Mouse (Mus musculus) induced T-regulatory cell, adult 2 months (primary cell): ENCODE measurements around the gene Ube2h.

Experiments used
- DNase-seq: peaks from one replicate; pipeline ENCODE4 v3.0.0-alpha.2; 2012; ENCODE audit warnings: low read depth

The Ube2h gene

DNA sequence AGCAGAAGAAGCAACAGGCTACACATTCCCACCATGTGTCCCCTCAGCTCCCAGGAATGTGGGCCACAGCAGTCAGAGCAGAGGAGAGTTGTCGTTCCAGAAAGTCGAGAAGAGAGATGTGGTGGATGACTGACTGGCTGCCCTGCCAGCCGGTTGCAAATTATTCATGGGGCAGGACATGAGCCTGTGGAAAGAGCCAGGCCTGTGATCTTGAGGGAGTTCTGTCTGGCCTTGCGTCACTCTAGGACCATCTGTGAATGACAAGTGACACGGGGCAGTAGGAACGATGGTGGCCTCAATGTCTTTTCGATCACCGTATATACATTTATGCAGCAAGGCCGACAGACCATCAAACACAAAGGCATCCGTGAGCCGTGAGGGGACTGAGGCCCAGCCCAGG lies 108.7 kb downstream of the Ube2h start:
- no peak for DNase-seq

DNA sequence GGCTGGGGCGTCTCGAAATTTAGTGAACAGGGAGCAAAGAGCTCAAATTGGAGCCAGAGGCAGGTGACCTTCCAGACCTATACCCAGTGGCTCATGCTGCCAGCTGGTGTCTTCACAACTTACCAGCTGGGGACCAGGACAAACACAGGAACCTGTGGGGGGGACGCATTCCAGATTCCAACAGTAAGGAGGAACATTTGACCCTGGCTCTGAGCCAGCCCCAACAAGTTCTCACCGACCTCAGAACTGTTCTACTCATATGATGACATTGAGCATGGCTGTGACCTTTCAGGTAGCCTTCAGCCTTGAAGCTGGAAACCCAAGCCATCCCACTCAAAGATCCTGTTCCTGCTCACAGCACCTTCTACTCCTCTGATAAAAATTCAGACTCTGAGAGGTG lies 120.7 kb downstream of the Ube2h start:
- no peak for DNase-seq

DNA sequence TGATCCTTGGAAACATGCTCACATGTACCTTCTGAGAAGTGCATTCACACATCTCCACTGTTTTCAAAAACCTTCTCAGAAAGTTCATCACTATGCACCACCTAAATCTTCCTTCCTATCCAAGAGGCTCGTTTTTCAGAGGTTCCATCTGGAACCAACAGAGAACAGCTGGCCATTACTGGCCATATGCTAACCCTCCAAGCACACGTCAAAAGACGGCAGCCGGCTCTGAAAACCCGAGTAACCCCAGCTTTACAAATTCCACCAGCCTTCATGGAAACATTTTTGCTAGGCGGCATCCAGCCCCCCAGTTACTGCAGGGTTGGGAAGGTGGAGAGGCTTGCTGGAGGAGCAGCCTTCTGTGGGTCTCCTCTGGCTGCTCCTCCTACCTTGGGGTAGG lies 122.3 kb downstream of the Ube2h start:
- DNase-seq, result no peak

DNA sequence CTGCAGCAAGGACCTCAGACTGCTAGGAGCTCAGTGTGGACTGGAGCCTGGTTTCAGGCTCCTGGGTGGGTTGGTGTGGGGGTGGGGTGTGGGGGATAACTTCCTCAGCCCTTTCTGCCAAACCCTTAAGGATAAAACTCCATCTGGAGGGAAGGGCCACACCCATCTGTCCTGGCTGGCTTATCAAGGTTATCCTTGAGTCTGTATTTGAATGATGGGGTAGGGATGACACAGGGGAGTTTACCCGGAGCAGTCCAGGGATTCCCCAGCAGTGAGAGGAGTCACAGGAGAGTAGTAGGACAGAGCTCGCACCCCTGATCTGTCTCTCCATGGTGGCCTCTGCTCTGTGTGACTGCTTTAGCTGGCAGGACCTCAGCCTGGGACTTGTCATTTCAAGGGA lies 124.0 kb downstream of the Ube2h start:
- DNase-seq, result no peak

DNA sequence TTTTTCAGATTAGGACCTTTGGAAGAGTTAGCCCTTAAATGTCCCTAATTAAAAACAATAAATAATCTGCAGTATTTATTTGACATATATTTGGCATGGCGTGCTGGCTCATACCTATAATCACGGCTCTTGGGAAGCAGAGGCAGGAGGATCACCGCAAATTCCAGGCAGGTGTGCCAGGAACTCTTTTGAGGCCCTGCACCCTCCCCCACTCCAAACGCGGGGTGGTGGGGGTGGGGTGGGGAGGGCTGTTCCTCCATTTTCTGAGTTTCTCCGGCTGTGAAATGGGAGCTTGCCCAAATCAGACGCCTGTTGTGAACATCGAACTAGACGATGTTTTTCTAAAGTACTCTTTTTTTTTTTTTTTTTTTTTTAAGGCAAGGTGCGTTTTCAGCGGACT lies 125.3 kb downstream of the Ube2h start:
- DNase-seq, result no peak

DNA sequence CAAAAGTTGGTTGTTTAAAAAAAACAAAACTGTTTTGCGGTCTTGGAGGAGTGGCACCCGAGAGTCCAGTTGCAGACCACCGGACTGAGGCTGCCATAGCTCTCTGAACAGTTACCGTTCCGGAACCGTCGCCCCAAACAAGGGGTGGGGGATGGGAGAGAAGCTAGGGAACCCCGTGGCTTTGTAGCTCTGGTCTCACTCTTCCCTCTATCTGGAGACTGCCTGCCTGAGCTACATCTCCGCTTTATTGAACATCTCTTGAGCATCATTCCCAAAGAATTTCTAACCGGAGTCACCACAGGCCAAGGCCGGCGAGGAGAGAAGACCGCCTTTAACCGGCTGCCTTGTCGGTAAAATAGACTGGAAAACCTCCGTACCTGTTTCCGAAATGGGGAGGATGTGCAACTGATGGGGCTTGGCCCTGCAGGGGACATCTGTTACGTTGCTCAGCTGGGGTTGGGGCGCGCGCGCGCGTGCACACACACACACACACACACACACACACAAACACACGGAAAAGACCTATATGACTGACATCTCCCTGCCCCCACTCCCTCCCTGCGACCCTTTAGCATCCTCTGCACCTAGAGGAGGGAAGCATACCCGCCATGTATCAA lies 126.2 kb downstream of the Ube2h start:
- DNase-seq, result peak; percentile 46

DNA sequence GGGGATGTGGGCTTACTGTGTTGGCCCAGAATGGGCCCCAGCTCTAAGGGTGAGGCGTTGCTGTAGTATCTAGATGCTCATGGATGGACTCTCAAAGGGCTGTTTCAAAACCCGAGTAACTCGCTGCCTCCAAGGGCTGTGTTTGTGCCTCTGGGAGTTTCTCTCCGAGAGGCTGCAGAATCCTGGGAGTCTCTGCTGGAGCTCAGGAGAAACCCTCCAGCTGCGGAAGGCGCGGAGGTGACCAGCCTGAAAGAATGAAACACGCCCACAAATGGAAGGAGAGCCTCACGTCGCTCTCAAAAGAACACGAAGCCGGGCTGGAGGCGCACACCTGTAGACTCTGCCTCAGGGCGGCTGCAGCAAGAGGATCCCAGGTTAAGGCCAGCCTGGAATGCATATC lies 127.0 kb downstream of the Ube2h start:
- DNase-seq, result peak; percentile 58

DNA sequence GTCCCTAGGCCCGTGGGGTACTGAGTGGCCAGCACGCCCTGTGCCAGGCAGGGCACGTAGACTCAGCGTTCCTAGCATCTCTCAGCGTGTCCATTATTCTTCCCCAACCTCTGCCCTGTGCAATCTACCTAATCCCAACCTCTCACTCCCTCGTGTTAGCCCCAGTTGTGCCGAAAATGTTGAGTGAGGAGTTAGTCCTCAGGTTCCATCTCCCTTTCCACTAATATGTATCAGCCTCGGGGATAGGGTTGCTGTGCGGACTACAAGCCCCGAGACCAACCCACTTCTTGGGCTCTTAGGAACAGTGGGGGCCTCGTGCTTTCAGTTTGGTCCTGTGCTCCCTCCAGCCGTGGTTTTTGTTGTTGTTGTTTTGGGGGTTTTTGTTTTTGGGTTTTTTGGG lies 127.8 kb downstream of the Ube2h start:
- peak; percentile 56 for DNase-seq

DNA sequence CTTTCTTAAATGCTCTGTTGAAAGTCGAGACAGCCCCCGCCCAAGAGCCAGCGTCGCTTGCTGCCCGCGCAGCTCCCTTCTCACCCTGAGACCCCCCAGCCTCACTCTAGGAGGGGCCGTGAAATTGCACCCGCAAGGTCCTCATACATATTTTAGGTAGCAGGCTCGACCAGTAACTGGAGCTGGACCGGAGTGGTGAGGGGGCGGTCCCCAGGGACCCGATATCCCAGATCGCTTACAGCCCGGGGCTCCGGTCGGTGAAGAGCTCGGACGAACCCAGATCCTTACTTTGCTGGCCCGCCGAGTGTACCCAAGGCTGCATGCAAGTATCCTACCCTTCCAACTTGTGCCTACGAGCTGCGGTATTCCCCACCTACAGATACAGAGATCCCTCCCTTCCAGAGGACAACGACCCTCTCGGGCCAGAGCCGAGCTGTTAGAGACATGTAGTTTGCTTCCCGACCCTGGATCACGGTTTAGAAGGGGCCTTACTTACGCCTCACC lies 128.4 kb downstream of the Ube2h start:
- DNase-seq, result peak; percentile 41

DNA sequence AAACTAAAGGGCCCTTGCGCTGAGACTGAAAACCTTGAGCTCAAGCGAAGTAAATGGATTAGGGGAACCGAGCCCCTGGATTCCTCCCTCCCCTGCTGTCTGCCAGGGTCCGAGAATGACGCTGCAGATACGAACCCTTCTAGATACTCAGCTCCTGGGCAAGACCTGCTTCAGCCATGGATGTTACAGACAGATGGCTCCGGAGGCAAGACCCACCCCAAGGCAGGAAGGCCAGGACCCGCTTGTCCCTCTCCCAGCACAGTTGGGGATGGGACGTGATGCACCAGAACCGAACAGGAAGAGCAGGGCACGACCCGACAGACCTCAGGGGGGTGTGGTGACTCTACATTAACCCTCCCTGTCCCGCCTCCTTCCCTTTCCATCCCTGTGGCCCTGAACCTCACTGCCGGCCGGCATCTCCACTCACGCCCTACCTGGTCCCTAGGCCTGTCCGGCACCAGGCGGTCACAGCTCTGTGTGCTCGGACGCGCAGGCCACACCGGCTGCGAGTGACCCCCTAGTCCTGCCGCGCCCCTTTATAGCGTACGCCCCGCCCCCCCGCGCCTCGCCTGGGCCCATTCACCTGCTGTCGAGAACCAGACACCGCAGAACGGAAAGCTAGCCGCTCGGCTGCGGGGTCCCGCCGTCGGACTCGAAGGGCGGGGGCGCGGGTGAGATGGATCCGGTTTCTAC lies 129.0 kb downstream of the Ube2h start:
- DNase-seq, result peak; percentile 66

DNA sequence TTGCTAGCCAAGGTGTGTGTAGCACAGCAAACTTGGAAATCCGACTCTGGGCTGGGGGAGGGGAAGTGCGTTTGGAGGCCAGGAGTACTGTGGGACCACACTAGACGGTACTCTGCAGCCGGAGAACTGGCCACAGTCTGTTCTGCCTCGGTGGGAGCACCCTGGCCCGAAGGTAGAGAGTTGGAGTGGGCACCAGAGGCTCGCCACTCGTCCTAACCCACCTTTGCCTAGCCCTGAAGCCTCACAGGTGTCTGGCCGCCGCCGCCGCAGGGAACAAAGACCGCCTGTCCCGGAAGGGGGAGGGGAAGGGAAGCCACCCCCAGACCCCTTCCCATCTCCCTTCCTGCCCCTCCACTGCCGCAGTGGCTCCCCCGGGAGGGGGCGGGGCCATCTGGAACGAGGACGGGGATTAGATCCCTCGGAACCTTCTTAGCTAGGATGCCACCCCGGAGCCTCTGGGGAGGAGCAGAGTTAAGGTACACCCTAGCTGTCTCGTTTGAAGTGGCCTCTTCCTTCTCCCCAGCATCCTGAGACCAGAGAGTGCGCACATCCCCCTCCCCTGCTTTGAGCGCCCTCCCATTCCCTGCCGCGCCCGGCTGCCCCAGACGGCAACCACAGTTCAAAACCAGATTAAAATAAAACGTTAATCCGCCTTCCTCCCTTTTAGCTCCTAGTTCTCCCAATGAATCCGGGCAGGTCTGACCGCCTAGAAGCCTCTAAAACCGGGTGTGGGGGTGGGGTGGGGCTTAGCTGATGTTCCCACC lies 129.7 kb downstream of the Ube2h start:
- peak; percentile 63 for DNase-seq

DNA sequence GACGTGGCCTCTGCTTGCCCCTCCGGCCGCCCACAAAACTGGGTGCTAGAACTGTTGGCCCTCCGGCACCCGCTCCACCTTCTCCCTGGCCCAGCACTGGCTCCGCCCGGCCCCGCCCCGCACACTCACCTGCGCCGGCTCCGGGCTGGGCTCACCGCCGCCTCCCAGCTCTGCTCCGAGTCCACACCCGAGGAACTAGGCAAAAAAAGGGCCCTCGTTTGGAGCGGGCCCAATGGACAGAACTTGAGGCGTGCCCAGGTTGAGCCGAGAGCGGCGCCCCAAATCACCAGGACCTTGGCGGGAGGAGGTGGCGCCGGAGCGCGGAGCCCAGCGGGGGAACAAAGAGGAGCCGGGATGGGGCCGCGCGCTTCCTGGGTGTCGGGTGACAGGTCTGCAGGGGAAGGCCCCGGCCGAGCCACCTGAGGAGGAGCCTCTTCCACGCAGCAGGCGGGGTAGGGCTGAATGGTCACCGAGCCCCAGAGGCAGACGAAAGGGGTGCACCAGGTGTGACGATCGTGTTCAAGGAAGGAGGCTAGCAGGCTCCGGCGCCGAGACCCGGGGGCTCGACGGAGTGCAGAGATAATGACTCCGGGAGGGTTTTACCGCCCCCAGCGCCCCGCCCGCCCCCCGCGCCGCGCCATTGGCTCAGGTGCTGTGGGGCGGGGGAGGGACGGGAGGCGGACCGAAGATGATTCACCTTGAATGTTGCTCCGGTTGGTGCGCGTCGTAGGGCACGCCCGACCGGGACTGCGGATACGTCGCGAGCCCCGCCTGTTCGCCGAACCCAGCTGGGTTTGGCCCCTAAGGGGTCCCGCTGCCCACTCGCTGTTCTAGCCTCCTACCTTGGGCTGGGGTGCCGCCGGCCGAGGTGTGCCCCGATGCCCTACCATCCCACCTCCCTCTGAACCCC lies 130.5 kb downstream of the Ube2h start:
- peak; percentile 91 for DNase-seq

DNA sequence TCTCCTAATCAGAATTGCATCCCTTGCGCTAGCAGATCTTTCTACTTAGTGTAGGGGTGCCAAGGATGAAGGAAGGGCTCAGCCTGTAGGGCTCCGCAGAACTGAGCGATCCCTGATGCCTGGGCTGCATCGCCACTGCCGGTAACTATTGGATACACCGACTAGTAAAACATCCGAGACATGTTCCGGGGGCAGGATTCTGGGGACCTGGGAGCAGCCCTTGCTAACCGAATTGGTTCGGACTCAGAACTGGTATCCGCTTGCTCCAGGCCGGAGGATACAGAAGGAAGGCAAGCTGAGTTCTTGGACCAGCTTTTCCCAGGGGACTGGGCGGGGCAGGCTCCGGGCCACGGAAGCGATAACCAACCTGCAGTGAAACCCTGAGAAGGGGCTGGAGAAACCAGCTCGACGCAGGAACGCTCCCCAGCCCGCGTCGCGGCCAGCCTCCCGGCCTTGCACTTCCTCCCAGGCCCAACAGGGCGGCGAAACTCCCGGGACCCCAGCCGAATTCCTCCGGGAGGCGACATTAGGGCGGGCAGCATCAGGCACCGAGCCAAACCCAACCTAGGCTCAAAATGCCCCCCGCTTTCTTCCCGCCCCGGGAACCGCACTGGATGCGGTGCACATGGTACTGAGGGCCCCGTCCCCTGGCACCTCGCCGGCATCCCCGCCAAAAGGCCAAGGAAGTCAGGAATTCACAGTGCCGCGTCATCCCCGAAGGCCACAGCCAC lies 131.4 kb downstream of the Ube2h start:
- peak; percentile 58 for DNase-seq

DNA sequence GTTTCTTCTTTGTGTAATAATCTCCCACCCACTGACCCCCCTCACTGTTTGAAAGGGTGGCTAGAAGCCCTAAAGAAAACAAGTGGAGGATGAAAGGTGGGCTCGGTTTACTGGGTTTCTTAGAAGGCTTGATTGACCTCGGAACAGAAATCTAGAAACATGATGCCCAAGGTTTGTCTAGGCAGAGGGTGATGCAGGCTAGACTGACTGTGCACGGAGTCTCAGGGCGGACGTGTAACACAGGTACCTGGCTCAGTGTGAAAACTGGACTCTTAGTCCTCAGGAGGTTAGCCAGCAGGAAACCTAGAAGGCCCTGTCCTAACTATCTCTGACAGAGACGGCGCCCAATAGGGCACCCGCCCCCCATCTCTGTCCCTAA lies 131.9 kb downstream of the Ube2h start:
- peak; percentile 38 for DNase-seq

DNA sequence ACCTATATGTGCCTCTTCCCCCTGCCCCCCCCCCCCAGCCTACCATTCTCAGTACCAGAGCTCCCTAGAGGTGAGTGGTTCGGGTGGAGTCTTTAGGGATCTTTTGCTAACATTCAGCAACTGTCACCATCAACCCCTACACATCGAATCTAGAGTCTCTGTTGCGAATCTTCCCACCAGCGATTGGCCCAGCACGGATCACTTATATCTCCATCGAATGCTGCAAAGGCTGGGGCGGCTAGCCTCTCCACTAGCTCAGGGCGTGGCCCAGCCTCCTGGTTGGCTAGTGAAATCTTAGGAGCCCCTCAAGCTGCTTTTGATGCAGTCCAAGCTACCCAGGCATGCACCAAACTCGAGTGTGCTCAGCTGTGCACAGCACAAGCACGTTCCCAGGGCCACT lies 132.4 kb downstream of the Ube2h start:
- DNase-seq, result peak; percentile 38

DNA sequence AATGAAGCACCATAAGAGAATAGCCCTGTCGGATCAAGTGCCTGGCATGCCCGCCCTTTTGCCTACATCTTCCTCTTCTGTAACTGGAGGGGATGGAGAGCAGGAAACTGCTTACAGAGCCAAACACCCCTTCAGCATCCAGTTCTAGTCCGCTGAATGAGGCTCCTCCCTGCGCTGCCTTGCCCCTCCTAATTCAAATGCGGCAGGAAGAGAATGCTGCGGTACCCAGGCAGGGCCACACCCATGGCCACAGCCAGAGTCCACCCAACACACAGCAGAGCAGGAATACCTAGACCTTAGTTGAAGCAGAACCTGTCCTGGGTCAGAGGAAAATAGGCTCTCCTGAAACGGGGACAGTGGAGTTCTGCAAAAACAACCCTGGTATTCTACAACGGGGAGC lies 133.1 kb downstream of the Ube2h start:
- DNase-seq, result peak; percentile 48

DNA sequence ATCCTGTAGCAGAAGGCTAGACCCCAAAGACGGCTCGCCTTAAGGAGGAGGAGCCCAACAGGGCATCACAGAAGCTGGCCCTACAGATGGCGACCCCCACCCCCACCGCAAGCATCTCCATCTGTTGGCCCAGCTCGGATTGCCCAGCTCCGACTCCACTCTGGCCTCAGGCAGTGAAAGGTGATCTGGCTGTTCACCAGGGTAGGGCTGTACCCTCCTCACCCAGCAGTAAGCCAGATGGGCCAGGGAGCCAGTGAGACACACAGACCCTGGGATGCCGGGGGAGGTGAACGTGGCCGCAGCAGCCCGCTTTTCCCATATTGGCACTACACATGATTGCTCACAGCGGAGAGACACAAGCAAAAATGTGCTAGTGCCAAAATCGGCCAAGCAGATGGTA lies 135.2 kb downstream of the Ube2h start:
- no peak for DNase-seq

DNA sequence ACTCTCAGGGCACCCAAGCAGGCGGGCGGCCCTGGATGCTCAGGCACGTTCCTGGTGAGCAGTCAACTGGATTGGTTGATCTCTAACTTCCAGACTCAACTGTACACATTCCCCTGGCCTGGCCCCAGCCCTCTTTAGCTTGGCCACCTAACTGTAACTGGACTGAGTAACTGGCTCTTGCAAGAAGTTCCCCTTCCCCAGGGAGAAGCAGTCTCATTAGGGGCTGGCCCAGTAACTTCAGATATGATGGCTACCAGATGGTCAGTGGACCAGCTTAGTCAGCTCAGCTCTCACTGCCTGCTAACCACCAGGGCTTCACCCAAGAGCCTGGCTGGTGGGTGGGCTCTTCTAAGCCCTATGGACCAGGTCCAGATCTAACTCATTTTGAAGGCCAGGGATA lies 136.1 kb downstream of the Ube2h start:
- DNase-seq, result no peak

DNA sequence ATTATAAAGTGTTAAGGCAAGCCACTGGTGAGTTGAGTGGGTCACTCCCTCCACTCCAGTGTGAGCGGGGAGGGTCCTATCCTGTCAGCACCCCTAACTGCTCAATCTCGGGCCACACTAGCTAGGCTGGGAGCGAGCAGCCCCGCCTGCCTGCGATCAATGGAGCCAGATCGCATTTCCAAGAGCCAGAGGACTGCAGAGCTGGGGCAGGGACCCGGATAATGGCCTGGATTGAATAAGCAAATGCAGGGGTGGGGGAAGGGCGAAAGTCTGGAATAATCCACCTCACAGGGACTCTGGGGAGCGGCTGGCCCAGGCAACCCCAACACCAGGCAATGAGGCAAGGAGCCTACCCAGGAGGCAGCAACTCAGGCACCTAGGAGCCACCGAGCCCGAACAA lies 137.1 kb downstream of the Ube2h start:
- DNase-seq, result no peak

DNA sequence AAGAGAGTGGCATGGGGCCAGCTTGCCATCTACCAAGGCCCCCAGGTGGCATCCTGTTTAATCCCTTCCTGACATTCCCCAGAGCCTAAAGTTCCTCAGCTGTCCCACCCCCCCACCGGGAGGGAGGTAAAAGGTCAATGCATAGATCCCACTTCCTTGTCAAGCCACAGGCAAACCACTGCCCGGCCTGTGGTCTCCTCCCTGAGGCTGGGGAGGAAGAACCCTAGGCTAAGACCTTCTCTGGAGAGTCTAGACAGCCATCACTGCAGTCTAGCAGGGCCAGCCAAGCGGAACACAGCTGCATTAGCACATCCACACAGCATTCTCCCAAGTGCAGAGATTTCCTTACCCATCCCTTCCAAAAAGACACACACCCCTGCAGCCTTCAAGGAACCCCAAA lies 138.0 kb downstream of the Ube2h start:
- no peak for DNase-seq

DNA sequence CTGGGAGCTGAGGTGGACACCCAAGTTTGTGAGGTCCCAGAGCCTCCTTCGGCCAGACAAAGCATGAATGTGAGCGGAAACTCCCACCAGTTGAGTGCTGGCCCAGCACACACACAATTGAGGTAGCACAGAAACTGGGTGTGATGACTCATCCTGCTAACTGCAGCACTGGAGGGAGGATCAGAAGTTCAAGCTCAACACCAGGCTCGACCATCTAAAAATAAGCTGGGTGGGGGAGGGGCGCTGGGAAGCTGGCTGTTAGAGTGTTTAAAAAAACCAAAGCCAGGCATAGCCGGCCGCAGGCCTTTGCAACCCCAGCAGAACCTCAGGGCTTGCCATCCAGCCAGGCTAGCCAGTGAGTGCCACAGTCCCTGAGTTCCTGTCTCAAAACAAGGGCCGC lies 142.2 kb downstream of the Ube2h start:
- DNase-seq, result peak; percentile 40
